16 mouse cellular contexts compared by ENCODE assay signal in genomic region chr4:154410559-154410958, GRCm38 (mm10).
DNase-seq lines count a peak whose midpoint lies in the region; ATAC-seq and TF ChIP-seq lines count a peak whose summit lies in the region.
"Had no signal": no experiment of that assay in that cellular context is flagged by ENCODE, and none has a peak within 500 bp of the region (broad histone marks: within the 10 kb centered on the region; RNA-seq: fewer than 3 reads in every experiment).

No protein-coding gene starts in this region.

- no peaks in the 10 kb centered on the region for H3K9me3 ChIP-seq in heart, embryonic 16.5 days (replicated peaks; ENCODE audit: control insufficient read depth, low read length)
- H3K9me3 ChIP-seq in lung, embryonic 16.5 days (ENCODE audit: control insufficient read depth, low read length), result no peaks in the 10 kb centered on the region
- no peaks in the 10 kb centered on the region for H3K9me3 ChIP-seq in intestine, postnatal 0 days (ENCODE audit: control insufficient read depth)
- no peaks in the 10 kb centered on the region for H3K9me3 ChIP-seq in stomach, embryonic 16.5 days (replicated peaks; ENCODE audit: control insufficient read depth, low read length)
- H3K9me3 ChIP-seq: embryonic facial prominence, embryonic 15.5 days; lung, embryonic 15.5 days; midbrain, embryonic 12.5 days had no signal

- peak overlapping the region; percentile 11; the same call in 1 of the 2 replicates for H3K9ac ChIP-seq in heart, embryonic 16.5 days (ENCODE audit: low read length)
- no peak overlapping the region for H3K9ac ChIP-seq in heart, adult 2 months (ENCODE audit: low read depth, low read length)
- H3K9ac ChIP-seq in lung, embryonic 16.5 days (ENCODE audit: low read length), result peak overlapping the region; percentile 18; the same call in 1 of the 2 replicates
- no peak overlapping the region for H3K9ac ChIP-seq in intestine, postnatal 0 days (ENCODE audit: low read depth, low read length)
- H3K9ac ChIP-seq in stomach, embryonic 16.5 days (ENCODE audit: low read length), result peak overlapping the region; percentile 28; the same call in 1 of the 2 replicates
- H3K9ac ChIP-seq: embryonic facial prominence, embryonic 15.5 days; hindbrain, embryonic 14.5 days; lung, embryonic 15.5 days; midbrain, embryonic 12.5 days had no signal

- ATAC-seq in heart, embryonic 16.5 days (replicated peaks; ENCODE audit: extremely low read depth, insufficient read depth, low FRiP score), result no peak
- no peak for ATAC-seq in lung, embryonic 16.5 days (ENCODE audit: low read depth)
- ATAC-seq in intestine, postnatal 0 days, result 0 out of 2 replicates have a peak, but pooled peaks have one; percentile 11
- ATAC-seq in stomach, embryonic 16.5 days (ENCODE audit: insufficient read depth, low FRiP score), result peak; percentile 65; the same call in 1 of the 2 replicates
- ATAC-seq: activated CD4-positive, CD25-positive, alpha-beta regulatory T cell, adult 4 months had no signal

- no peak overlapping the region for H3K4me2 ChIP-seq in heart, embryonic 16.5 days (ENCODE audit: low read depth, low read length)
- no peak overlapping the region for H3K4me2 ChIP-seq in lung, embryonic 16.5 days (ENCODE audit: low read depth, low read length)
- peak overlapping the region; percentile 18; the same call in 1 of the 2 replicates for H3K4me2 ChIP-seq in intestine, postnatal 0 days (replicated peaks; ENCODE audit: low read depth)
- H3K4me2 ChIP-seq in stomach, embryonic 16.5 days (ENCODE audit: low read depth, low read length), result peak overlapping the region; percentile 17; the same call in 1 of the 2 replicates
- H3K4me2 ChIP-seq: embryonic facial prominence, embryonic 15.5 days; hindbrain, embryonic 14.5 days; lung, embryonic 15.5 days; midbrain, embryonic 12.5 days had no signal

- H3K79me2 ChIP-seq in heart, adult 2 months (replicated peaks; ENCODE audit: control insufficient read depth, insufficient read depth, low read length), result no peaks in the 10 kb centered on the region

- intact Hi-C loops in heart, adult 2 months (cut with DNase I), result no loop called here

- no peak for TF ChIP-seq POLR2A in heart, adult 2 months (IDR thresholded peaks at IDR 0.05; ENCODE audit: insufficient read depth, low read depth, low read length)

- H3K4me3 ChIP-seq in heart, embryonic 16.5 days (ENCODE audit: low read length), result no peak overlapping the region
- no peak overlapping the region for H3K4me3 ChIP-seq in heart, adult 2 months
- H3K4me3 ChIP-seq in lung, embryonic 16.5 days (ENCODE audit: low read length), result no peak overlapping the region
- H3K4me3 ChIP-seq in intestine, postnatal 0 days (ENCODE audit: low read depth, low read length), result no peak overlapping the region
- H3K4me3 ChIP-seq in stomach, embryonic 16.5 days (replicated peaks; ENCODE audit: low read length), result no peak overlapping the region
- H3K4me3 ChIP-seq: embryonic facial prominence, embryonic 15.5 days; lung, embryonic 15.5 days; midbrain, embryonic 12.5 days had no signal

- H3K27ac ChIP-seq in heart, embryonic 16.5 days (ENCODE audit: low read length), result no peak overlapping the region
- no peak overlapping the region for H3K27ac ChIP-seq in heart, adult 2 months
- no peak overlapping the region for H3K27ac ChIP-seq in lung, embryonic 16.5 days (ENCODE audit: low read length)
- no peak overlapping the region for H3K27ac ChIP-seq in intestine, postnatal 0 days (ENCODE audit: low read depth, low read length)
- H3K27ac ChIP-seq in stomach, embryonic 16.5 days (ENCODE audit: low read length), result peak overlapping the region; percentile 53; the same call in 1 of the 2 replicates
- H3K27ac ChIP-seq: embryonic facial prominence, embryonic 15.5 days; hindbrain, embryonic 14.5 days; lung, embryonic 15.5 days; midbrain, embryonic 12.5 days had no signal

- WGBS in heart, embryonic 16.5 days, result 42% methylated on average over 8 of the region's 8 CpGs
- 64% methylated on average over 8 of the region's 8 CpGs for WGBS in heart, adult 2 months
- WGBS in lung, embryonic 16.5 days, result 57% methylated on average over 8 of the region's 8 CpGs
- 33% methylated on average over 8 of the region's 8 CpGs for WGBS in intestine, postnatal 0 days
- 38% methylated on average over 8 of the region's 8 CpGs for WGBS in stomach, embryonic 16.5 days

- no peak for TF ChIP-seq CTCF in heart, adult 2 months (IDR thresholded peaks at IDR 0.05)
- no peak for TF ChIP-seq CTCF in intestine, postnatal 0 days (IDR thresholded peaks at IDR 0.05; ENCODE audit: low read depth)

- no peak for DNase-seq in heart, adult 2 months
- no peak for DNase-seq in lung, postnatal 4 days
- no peak for DNase-seq in adrenal gland, adult 2 months
- DNase-seq: cerebellum, adult 11 months; cerebellum, postnatal 36 days; gastrocnemius, postnatal 14 days; kidney, postnatal 14 days had no signal

- H3K36me3 ChIP-seq in heart, embryonic 16.5 days (ENCODE audit: control insufficient read depth, insufficient read depth), result no peaks in the 10 kb centered on the region
- no peaks in the 10 kb centered on the region for H3K36me3 ChIP-seq in heart, adult 2 months (ENCODE audit: control insufficient read depth, insufficient read depth, low read length)
- H3K36me3 ChIP-seq in lung, embryonic 16.5 days (ENCODE audit: control insufficient read depth, insufficient read depth, low read length), result no peaks in the 10 kb centered on the region
- H3K36me3 ChIP-seq in intestine, postnatal 0 days (ENCODE audit: control insufficient read depth, insufficient read depth), result no peaks in the 10 kb centered on the region
- no peaks in the 10 kb centered on the region for H3K36me3 ChIP-seq in stomach, embryonic 16.5 days (ENCODE audit: control insufficient read depth, insufficient read depth, low read length)
- H3K36me3 ChIP-seq: embryonic facial prominence, embryonic 15.5 days; lung, embryonic 15.5 days; midbrain, embryonic 12.5 days had no signal

- H3K4me1 ChIP-seq in heart, embryonic 16.5 days (ENCODE audit: control insufficient read depth, insufficient read depth, low read length), result peaks cover 25% of the 10 kb centered on the region
- no peaks in the 10 kb centered on the region for H3K4me1 ChIP-seq in heart, adult 2 months (ENCODE audit: control insufficient read depth, insufficient read depth, low read length)
- H3K4me1 ChIP-seq in lung, embryonic 16.5 days (replicated peaks; ENCODE audit: control insufficient read depth, insufficient read depth, low read length), result peaks cover 26% of the 10 kb centered on the region
- peaks cover 4% of the 10 kb centered on the region for H3K4me1 ChIP-seq in intestine, postnatal 0 days (replicated peaks; ENCODE audit: control insufficient read depth, insufficient read depth, low read length)
- H3K4me1 ChIP-seq in stomach, embryonic 16.5 days (ENCODE audit: control insufficient read depth, insufficient read depth, low read length), result peaks cover 20% of the 10 kb centered on the region

- no peak for TF ChIP-seq EP300 in heart, adult 2 months (IDR thresholded peaks at IDR 0.05; ENCODE audit: insufficient read depth, low read depth, low read length)

- H3K27me3 ChIP-seq in heart, embryonic 16.5 days (ENCODE audit: control insufficient read depth, insufficient read depth, low read length), result peaks cover 13% of the 10 kb centered on the region
- H3K27me3 ChIP-seq in heart, adult 2 months (ENCODE audit: control insufficient read depth, insufficient read depth, low read length), result no peaks in the 10 kb centered on the region
- H3K27me3 ChIP-seq in lung, embryonic 16.5 days (ENCODE audit: control insufficient read depth, insufficient read depth, low read depth, low read length), result peaks cover 2% of the 10 kb centered on the region; the same call in 1 of the 2 replicates
- no peaks in the 10 kb centered on the region for H3K27me3 ChIP-seq in intestine, postnatal 0 days (replicated peaks; ENCODE audit: control insufficient read depth, insufficient read depth, low read length)
- no peaks in the 10 kb centered on the region for H3K27me3 ChIP-seq in stomach, embryonic 16.5 days (ENCODE audit: control insufficient read depth, insufficient read depth, low read length)

Comparison
In these comparisons a context has a peak if more than half of its experiments do, and no peak if none do; other contexts are left out.
1. H3K9ac ChIP-seq: peak in heart, embryonic 16.5 days (single experiment), lung, embryonic 16.5 days (single experiment) and stomach, embryonic 16.5 days (single experiment); none in heart, adult 2 months (single experiment) and intestine, postnatal 0 days (single experiment).
2. ATAC-seq: peak in intestine, postnatal 0 days (single experiment) and stomach, embryonic 16.5 days (single experiment); none in heart, embryonic 16.5 days (single experiment) and lung, embryonic 16.5 days (single experiment).
3. H3K4me2 ChIP-seq: peak in intestine, postnatal 0 days (single experiment) and stomach, embryonic 16.5 days (single experiment); none in heart, embryonic 16.5 days (single experiment) and lung, embryonic 16.5 days (single experiment).